Mouse (Mus musculus): ENCODE data around the gene Slc12a5. TPM values are rescaled to one million over a fixed set of nuclear protein-coding genes. Genes with fewer than 3 reads are reported as not detected.
A peak's percentile ranks its signal among the peaks of the same experiment; 100 is the strongest.

Gene Slc12a5
- polyA plus RNA-seq, 1 experiment from 2014 or later: 1.1 TPM

DNA sequence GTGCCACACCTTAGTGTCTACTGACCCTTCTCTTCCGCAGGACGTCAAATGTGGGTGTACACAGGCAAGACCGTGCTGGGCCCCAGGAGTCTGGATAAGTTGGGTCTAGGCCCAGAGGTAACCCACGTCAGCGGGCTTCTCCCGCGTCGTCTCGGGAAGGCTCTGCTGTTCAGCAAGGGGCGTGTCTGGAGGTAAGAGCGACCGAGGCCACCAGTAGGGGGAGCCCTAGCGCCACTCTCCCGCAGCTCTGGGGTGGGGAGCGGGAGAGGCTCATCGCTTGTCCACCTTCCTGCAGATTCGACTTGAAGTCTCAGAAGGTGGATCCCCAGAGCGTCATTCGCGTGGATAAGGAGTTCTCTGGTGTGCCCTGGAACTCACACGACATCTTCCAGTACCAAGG is 7.4 kb upstream of the Slc12a5 start:
- Histone ChIP-seq H3K36me3 (ENCODE audit: control insufficient read depth, insufficient read depth, low read length) (no peaks in the 10 kb centered on the region), H3K4me3 (ENCODE audit: low read depth, low read length) (no peak overlapping the region), H3K9me3 (ENCODE audit: control insufficient read depth, low read length) (no peaks in the 10 kb centered on the region), H3K27ac (replicated peaks; ENCODE audit: low read depth, low read length) (no peak overlapping the region), H3K4me1 (ENCODE audit: control insufficient read depth, insufficient read depth, low read length) (0 out of 2 replicates have a peak, but pooled peaks cover 4% of the 10 kb centered on the region), H3K27me3 (replicated peaks; ENCODE audit: control insufficient read depth, insufficient read depth, low read length) (peaks cover 49% of the 10 kb centered on the region), H3K9ac (ENCODE audit: low read depth, low read length) (no peak overlapping the region), H3K4me2 (ENCODE audit: low read depth, low read length) (peak overlapping the region; percentile 38; the same call in 1 of the 2 replicates)
- DNase-seq (ENCODE audit: low spot score) (peak; percentile 78), ATAC-seq (ENCODE audit: low read depth) (peak; percentile 81)
- 3% methylated on average over 21 of the region's 21 CpGs for WGBS

DNA sequence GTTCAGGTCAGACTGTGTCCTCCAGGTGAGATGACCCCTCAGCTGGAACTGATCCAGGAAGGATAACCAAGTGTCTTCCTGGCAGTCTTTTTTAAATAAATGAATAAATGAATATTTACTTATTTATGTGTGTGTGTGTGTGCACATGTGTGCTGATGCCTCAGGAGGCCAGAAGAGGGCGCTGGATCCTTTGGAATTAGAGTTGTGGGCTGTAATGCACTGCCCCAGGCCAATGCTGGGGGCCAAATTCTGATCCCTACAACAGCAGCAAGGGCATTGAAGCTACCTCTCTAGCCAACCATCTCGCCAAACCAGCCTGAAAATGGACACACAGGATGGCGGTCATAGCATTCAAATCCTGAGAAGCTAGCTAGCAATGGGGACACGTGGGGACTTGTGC is 4.9 kb upstream of the Slc12a5 start:
- Histone ChIP-seq H3K4me3 (ENCODE audit: low read depth, low read length) (no peak overlapping the region), H3K4me2 (ENCODE audit: low read depth, low read length) (no peak overlapping the region), H3K4me1 (ENCODE audit: control insufficient read depth, insufficient read depth, low read length) (no peaks in the 10 kb centered on the region), H3K9ac (ENCODE audit: low read depth, low read length) (no peak overlapping the region), H3K27ac (replicated peaks; ENCODE audit: low read depth, low read length) (no peak overlapping the region), H3K9me3 (ENCODE audit: control insufficient read depth, low read length) (no peaks in the 10 kb centered on the region), H3K27me3 (replicated peaks; ENCODE audit: control insufficient read depth, insufficient read depth, low read length) (peaks cover 24% of the 10 kb centered on the region), H3K36me3 (ENCODE audit: control insufficient read depth, insufficient read depth, low read length) (no peaks in the 10 kb centered on the region)
- ATAC-seq (ENCODE audit: low read depth) (no peak), DNase-seq (ENCODE audit: low spot score) (no peak)
- WGBS: 58% methylated on average over 4 of the region's 4 CpGs

DNA sequence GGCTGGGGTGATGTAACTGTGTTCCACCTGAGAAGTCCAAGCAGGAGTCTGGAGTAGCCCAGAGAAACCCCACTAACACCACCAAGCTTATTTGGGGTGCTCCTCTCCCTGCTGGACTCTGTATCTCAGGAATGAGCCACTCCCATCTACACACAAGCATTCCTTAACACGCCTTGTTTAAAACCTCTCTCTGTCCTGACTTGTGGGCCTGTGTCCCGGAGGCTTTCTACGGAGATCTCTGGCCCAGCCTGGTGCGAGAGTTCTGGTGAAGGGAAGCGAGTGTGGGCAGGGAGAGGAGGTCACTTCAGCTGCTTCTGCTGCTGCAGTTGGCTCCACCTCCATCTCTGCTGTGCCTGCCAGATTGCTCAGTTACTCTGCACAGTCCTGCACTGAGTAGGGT is 4.4 kb upstream of the Slc12a5 start:
- no peak for DNase-seq (ENCODE audit: low spot score)
- H3K36me3 ChIP-seq (ENCODE audit: control insufficient read depth, insufficient read depth, low read length): no peaks in the 10 kb centered on the region
- H3K4me3 ChIP-seq (ENCODE audit: low read depth, low read length): no peak overlapping the region
- peaks cover 19% of the 10 kb centered on the region for H3K27me3 ChIP-seq (replicated peaks; ENCODE audit: control insufficient read depth, insufficient read depth, low read length)
- 51% methylated on average over 5 of the region's 5 CpGs for WGBS
- H3K9me3 ChIP-seq (ENCODE audit: control insufficient read depth, low read length): no peaks in the 10 kb centered on the region
- ATAC-seq (ENCODE audit: low read depth): no peak
- H3K27ac ChIP-seq (replicated peaks; ENCODE audit: low read depth, low read length): no peak overlapping the region
- no peak overlapping the region for H3K4me2 ChIP-seq (ENCODE audit: low read depth, low read length)
- H3K9ac ChIP-seq (ENCODE audit: low read depth, low read length): no peak overlapping the region
- 0 out of 2 replicates have a peak, but pooled peaks cover 3% of the 10 kb centered on the region for H3K4me1 ChIP-seq (ENCODE audit: control insufficient read depth, insufficient read depth, low read length)

DNA sequence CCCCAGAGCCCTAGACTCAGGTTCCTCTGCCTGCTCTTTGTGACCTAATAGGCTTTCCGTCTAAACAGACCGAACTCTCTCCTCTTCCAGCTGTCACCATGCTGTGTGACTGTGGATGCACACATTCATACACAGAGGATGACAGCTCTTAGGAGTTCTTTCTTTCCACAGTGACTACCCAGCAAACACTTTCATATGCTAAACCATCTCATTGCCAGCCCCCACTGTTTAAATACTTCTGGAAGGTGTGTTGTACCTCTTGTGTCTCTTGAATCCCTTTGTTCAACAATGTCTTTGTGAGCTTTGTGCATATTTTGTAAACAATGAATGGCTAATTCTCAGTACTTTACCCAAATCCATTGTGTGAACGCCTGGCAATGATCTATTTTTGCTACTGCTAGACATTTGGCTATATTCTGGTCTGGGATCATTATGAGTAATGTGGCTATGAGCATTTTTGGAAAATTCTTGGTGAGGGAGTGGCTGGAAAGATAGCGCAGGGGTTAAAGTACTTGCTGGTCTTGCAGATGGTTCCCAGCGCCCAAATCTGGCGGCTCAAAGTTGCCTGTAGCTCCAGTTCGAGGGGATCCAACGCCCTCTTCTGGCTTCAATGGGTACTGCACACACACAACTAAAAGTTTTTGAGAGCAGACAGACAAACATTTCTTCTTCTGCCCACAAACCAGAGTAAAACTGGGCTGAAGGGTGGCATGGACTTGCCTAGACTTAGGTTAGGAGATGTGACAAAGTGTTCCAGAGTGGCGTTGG is 2.9 kb upstream of the Slc12a5 start:
- Histone ChIP-seq H3K9ac (ENCODE audit: low read depth, low read length) (no peak overlapping the region), H3K9me3 (ENCODE audit: control insufficient read depth, low read length) (no peaks in the 10 kb centered on the region), H3K4me3 (ENCODE audit: low read depth, low read length) (no peak overlapping the region), H3K27me3 (replicated peaks; ENCODE audit: control insufficient read depth, insufficient read depth, low read length) (peaks cover 4% of the 10 kb centered on the region), H3K4me1 (ENCODE audit: control insufficient read depth, insufficient read depth, low read length) (0 out of 2 replicates have a peak, but pooled peaks cover 4% of the 10 kb centered on the region), H3K27ac (replicated peaks; ENCODE audit: low read depth, low read length) (no peak overlapping the region), H3K4me2 (ENCODE audit: low read depth, low read length) (no peak overlapping the region), H3K36me3 (ENCODE audit: control insufficient read depth, insufficient read depth, low read length) (no peaks in the 10 kb centered on the region)
- WGBS: 67% methylated on average over 9 of the region's 9 CpGs
- no peak for ATAC-seq (ENCODE audit: low read depth)
- no peak for DNase-seq (ENCODE audit: low spot score)

DNA sequence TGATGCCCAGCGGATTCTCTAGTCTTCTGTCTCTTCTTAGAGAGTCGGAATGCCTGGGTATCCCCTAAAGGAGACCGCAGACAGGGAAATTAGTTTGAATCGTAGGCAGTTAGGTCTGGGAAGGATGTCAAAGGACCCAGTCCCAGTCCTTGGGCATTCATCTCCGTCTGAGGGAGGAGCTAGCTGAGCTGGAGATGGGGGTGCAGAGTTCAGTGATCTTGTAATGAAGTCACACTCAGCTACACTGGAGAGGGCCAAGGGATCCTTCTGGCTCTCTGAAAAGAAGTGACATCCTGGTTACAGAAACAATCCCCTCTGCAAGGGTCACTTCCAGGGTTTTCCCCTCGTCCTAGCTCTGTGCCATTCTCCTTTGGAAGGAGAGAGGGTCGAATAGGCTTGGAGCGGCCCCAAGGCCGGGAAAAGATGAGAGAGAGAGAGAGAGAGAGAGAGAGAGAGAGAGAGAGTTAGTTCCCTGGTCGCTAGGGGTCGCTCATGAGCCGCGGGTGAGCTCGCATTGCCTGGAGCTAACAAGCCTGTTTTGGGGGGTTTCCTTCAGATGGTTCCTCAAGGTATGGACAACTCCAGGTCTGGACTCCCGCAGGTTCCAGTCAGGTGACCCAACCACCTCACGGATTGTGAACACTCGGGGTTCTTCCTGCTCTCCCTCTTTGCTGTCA is 1.0 kb downstream of the Slc12a5 start:
- no peak overlapping the region; the same call in 1 of the 2 replicates for H3K9ac ChIP-seq (ENCODE audit: low read depth, low read length)
- H3K4me1 ChIP-seq (ENCODE audit: control insufficient read depth, insufficient read depth, low read length): 0 out of 2 replicates have a peak, but pooled peaks cover 4% of the 10 kb centered on the region
- peak; percentile 27 for DNase-seq (ENCODE audit: low spot score)
- peak overlapping the region; percentile 64 for H3K4me2 ChIP-seq (ENCODE audit: low read depth, low read length)
- no peak overlapping the region for H3K27ac ChIP-seq (replicated peaks; ENCODE audit: low read depth, low read length)
- 10% methylated on average over 17 of the region's 17 CpGs for WGBS
- ATAC-seq (ENCODE audit: low read depth): no peak
- H3K9me3 ChIP-seq (ENCODE audit: control insufficient read depth, low read length): no peaks in the 10 kb centered on the region
- H3K36me3 ChIP-seq (ENCODE audit: control insufficient read depth, insufficient read depth, low read length): no peaks in the 10 kb centered on the region
- peak overlapping the region; percentile 58 for H3K4me3 ChIP-seq (ENCODE audit: low read depth, low read length)
- H3K27me3 ChIP-seq (replicated peaks; ENCODE audit: control insufficient read depth, insufficient read depth, low read length): peaks cover 16% of the 10 kb centered on the region

DNA sequence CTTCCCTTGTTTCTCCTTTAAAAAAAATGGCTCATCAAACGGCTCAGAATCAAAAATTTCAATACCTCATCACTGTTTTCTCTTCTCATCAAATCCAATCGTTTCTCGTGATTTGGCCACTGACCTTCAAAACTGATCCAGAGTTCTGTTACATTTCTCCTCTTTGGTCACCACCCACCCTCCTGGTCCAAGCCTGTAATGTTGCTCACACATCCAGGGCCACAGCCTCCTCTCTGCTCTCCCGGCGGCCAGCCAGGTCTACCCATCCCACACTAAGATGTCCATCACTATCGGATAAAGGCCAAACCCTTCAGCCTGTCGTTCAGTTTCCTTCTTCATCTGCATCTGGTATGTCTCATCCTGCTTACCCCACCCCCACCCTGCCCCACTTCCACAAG is 1.6 kb downstream of the Slc12a5 start:
- no peaks in the 10 kb centered on the region for H3K9me3 ChIP-seq (ENCODE audit: control insufficient read depth, low read length)
- 49% methylated on average over 7 of the region's 7 CpGs for WGBS
- H3K36me3 ChIP-seq (ENCODE audit: control insufficient read depth, insufficient read depth, low read length): no peaks in the 10 kb centered on the region
- no peak overlapping the region for H3K4me2 ChIP-seq (ENCODE audit: low read depth, low read length)
- H3K27ac ChIP-seq (replicated peaks; ENCODE audit: low read depth, low read length): no peak overlapping the region
- DNase-seq (ENCODE audit: low spot score) (no peak), ATAC-seq (ENCODE audit: low read depth) (no peak)
- H3K9ac ChIP-seq (ENCODE audit: low read depth, low read length): no peak overlapping the region
- no peak overlapping the region for H3K4me3 ChIP-seq (ENCODE audit: low read depth, low read length)
- H3K4me1 ChIP-seq (ENCODE audit: control insufficient read depth, insufficient read depth, low read length): 0 out of 2 replicates have a peak, but pooled peaks cover 4% of the 10 kb centered on the region
- peaks cover 21% of the 10 kb centered on the region for H3K27me3 ChIP-seq (replicated peaks; ENCODE audit: control insufficient read depth, insufficient read depth, low read length)

DNA sequence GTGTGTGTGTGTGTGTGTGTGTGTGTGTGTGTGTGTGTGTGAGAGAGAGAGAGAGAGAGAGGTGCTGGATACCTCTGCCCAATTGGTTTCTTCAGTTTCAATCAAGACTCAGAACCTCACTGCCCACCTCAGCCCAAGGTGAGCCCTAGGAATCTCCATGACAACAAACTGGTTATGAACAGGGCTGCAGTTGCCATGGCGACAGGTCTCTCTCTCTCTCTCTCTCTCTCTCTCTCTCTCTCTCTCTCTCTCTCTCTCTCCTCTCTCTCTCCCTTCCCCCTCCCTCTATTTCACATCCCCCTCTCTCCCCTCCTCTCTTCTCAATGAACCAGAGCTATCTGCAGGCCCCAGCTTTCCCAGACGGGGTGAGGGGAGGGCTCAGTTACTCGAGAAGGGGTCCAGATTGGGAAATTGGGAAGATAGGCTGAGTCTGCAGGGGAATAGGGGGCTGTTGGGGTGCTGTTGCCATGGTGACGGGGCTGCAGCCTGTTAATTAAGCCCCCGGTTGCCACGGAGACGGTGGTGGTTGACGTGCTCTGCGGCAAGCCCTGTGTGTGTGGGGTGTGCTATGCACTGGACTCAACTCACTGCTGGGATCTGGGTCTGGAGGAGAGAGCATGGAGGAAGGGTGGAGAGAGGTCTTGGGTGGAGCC is 3.8 kb downstream of the Slc12a5 start:
- Histone ChIP-seq H3K9ac (ENCODE audit: low read depth, low read length) (no peak overlapping the region), H3K27ac (replicated peaks; ENCODE audit: low read depth, low read length) (no peak overlapping the region), H3K9me3 (ENCODE audit: control insufficient read depth, low read length) (no peaks in the 10 kb centered on the region), H3K36me3 (ENCODE audit: control insufficient read depth, insufficient read depth, low read length) (no peaks in the 10 kb centered on the region), H3K4me1 (ENCODE audit: control insufficient read depth, insufficient read depth, low read length) (peaks cover 14% of the 10 kb centered on the region; the same call in 1 of the 2 replicates), H3K27me3 (replicated peaks; ENCODE audit: control insufficient read depth, insufficient read depth, low read length) (peaks cover 43% of the 10 kb centered on the region), H3K4me2 (ENCODE audit: low read depth, low read length) (no peak overlapping the region), H3K4me3 (ENCODE audit: low read depth, low read length) (no peak overlapping the region)
- WGBS: 39% methylated on average over 9 of the region's 9 CpGs
- ATAC-seq (ENCODE audit: low read depth) (no peak), DNase-seq (ENCODE audit: low spot score) (no peak)

DNA sequence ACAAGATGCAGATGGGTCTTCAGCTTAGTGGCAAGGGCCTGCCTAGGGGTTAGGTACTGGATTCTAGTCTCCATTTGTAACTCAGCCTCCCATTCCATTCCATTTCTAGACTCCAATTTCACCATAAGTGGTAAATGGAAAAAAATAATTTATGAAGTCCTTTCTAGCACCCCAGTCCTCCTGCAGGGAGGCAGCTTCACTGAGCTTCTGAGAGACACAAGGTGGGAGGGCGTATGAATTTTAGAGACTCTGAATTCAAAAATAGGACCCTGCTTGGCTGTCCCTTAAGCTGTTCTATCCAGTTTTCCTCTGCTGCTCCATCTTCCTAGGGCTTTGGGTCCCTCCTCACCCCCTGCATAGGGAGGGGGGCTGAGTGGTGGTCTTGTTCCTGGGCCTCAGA is 4.4 kb downstream of the Slc12a5 start:
- H3K9me3 ChIP-seq (ENCODE audit: control insufficient read depth, low read length): no peaks in the 10 kb centered on the region
- H3K27ac ChIP-seq (replicated peaks; ENCODE audit: low read depth, low read length): no peak overlapping the region
- no peaks in the 10 kb centered on the region for H3K36me3 ChIP-seq (ENCODE audit: control insufficient read depth, insufficient read depth, low read length)
- no peak overlapping the region for H3K9ac ChIP-seq (ENCODE audit: low read depth, low read length)
- DNase-seq (ENCODE audit: low spot score) (no peak), ATAC-seq (ENCODE audit: low read depth) (no peak)
- H3K4me3 ChIP-seq (ENCODE audit: low read depth, low read length): no peak overlapping the region
- H3K27me3 ChIP-seq (replicated peaks; ENCODE audit: control insufficient read depth, insufficient read depth, low read length): peaks cover 49% of the 10 kb centered on the region
- H3K4me1 ChIP-seq (ENCODE audit: control insufficient read depth, insufficient read depth, low read length): peaks cover 14% of the 10 kb centered on the region; the same call in 1 of the 2 replicates
- H3K4me2 ChIP-seq (ENCODE audit: low read depth, low read length): no peak overlapping the region
- 90% methylated on average over 1 of the region's 1 CpGs for WGBS

Measured in embryonic facial prominence, embryonic 14.5 days (tissue).